Mouse (Mus musculus) adipocyte (in vitro differentiated cells): ENCODE data around the gene Npy4r.

Source experiments
- DNase-seq: peaks from one replicate; pipeline ENCODE4 v3.0.0-alpha.2; 2016; ENCODE audit warnings: low spot score

Npy4r gene

DNA sequence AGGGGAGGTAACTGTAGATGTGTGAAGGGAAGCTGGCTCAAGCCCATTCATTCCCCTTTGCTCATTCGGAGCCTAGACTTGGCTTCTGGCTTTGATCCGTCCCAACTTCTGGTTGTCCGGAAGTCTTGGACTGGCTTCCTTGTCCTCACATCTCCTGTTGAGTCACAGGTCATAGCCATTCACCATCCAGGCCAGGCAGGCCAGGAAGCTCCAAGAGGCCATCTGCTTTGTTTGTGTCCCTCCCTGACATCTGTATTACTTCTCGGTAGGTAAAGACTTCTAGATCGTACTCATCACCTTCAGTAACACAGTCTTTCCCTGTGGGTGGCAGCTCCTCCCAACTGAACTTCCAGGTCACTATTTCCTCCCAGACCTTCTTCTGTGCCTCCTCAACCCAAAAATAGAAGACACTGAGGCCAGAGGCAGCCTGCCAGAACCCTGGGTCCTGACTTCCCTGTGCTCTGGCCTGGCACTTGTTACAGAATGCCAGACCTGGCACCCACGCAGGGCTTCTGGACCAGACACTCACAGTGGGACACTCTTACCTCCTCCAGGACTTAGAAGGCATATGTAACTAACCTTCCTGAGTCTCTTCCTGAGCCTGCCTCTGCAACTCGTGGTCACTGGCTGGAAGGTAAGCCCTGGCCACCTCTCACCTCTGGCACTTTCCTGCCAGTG lies 33.1 kb downstream of the Npy4r start:
- DNase-seq, result no peak

DNA sequence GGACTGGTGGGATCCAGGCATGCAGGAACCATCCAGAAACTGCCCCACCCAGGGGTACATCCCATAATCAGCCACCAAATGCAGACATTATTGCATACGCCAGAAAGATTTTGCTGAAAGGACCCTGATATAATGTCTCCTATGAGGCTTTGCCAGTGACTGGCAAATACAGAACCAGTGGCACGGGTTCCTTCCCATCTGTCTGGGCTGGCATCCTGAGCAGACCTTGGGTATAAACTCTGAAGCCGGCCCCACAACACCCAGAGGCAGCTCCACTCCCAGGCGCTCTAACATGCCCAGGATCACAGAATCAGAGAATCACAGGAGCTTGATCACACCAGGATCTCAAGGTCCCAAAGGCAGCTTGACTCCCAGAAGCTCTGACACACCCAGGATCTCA lies 38.0 kb downstream of the Npy4r start:
- no peak for DNase-seq

DNA sequence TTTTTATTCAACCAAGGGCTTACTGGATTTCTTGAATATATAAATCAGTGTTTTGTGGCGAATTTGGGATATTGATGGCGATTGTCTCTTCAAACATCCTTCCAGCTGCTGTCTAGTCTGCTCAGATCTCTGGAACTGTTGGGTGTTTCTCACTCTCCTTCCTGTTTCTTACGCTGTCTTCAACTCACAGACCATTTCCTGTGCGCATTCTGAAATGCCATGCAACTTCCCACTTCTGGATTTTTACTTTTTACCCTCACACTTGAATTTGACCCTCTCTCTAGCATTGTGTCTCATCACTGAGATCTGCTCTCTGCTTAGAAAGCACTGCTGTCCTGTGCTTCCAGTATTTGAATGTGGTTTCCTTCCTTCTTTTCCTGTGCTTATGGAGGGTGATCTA lies 44.7 kb downstream of the Npy4r start:
- DNase-seq, result no peak

- DNase-seq, result peak; percentile 49
Observed at GRCm38 (mm10) chr14:34106389-34107062, 45.8 kb downstream of the Npy4r start.

GRCm38 (mm10) chr14:34104892-34105291 lies 47.4 kb downstream of the Npy4r start:
- peak; percentile 90 for DNase-seq

- no peak for DNase-seq
Observed at GRCm38 (mm10) chr14:34103855-34104254, 48.4 kb downstream of the Npy4r start.

DNA sequence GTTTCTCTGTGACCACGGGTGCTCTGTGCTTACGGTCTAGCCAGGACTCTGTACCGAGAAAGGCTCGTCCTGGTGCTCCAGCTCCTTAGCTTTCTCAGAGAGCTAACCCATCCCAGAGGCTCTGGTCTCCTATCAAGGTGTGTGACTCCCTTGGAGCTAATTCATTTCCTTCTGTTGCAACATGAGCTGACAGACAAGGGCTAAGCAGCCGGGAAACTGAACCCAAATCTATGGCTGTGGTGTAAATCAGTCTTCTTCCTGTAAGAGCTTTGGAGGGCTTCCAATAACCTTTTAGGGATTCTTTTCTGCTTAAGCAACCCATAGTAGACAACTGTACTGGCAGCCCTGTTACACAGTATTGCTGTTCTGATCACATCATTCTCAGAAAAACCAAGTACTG lies 49.7 kb downstream of the Npy4r start, which contains the start of gene A630023A22Rik:
TSS of gene A630023A22Rik (minus strand) at position 154 of the 400 bp plus-strand sequence.
- peak; percentile 73 for DNase-seq

GRCm38 (mm10) chr14:34096161-34096560 lies 56.1 kb downstream of the Npy4r start:
- peak; percentile 76 for DNase-seq
